In genomic region chr10:121206002-121206742, GRCm38 (mm10) we compare ENCODE assay signal across 8 mouse cellular contexts.
DNase-seq lines count a peak whose midpoint lies in the region; ATAC-seq and TF ChIP-seq lines count a peak whose summit lies in the region.

No protein-coding gene starts in this region.

- ATAC-seq in liver, postnatal 0 days: peak; percentile 86
- no peak for ATAC-seq in activated CD4-positive, CD25-positive, alpha-beta regulatory T cell, adult 4 months

- H3K4me2 ChIP-seq in liver, postnatal 0 days (ENCODE audit: low read depth, low read length): peak overlapping the region; percentile 38; the same call in 1 of the 2 replicates

- H3K4me3 ChIP-seq in forebrain, embryonic 10.5 days: peak overlapping the region; percentile 28
- no peak overlapping the region for H3K4me3 ChIP-seq in liver, postnatal 0 days (ENCODE audit: low read depth, low read length)

- H3K27me3 ChIP-seq in forebrain, embryonic 10.5 days (ENCODE audit: poor library complexity, severe bottlenecking): peaks cover 74% of the 10 kb centered on the region
- no peaks in the 10 kb centered on the region for H3K27me3 ChIP-seq in liver, postnatal 0 days (ENCODE audit: insufficient read depth, low read length)

- H3K9ac ChIP-seq in liver, postnatal 0 days (replicated peaks): no peak overlapping the region

- no peaks in the 10 kb centered on the region for H3K9me3 ChIP-seq in forebrain, embryonic 10.5 days
- no peaks in the 10 kb centered on the region for H3K9me3 ChIP-seq in liver, postnatal 0 days (ENCODE audit: low read length)

- peak overlapping the region; percentile 71 for H3K27ac ChIP-seq in forebrain, embryonic 10.5 days
- H3K27ac ChIP-seq in liver, postnatal 0 days (ENCODE audit: low read depth): no peak overlapping the region

- intact Hi-C loops in heart, postnatal 25 days (cut with DNase I): no loop called here

- H3K36me3 ChIP-seq in forebrain, embryonic 10.5 days (replicated peaks): no peaks in the 10 kb centered on the region
- no peaks in the 10 kb centered on the region for H3K36me3 ChIP-seq in liver, postnatal 0 days (replicated peaks; ENCODE audit: insufficient read depth, low read length)

- peaks cover 18% of the 10 kb centered on the region for H3K4me1 ChIP-seq in forebrain, embryonic 10.5 days
- no peaks in the 10 kb centered on the region; the same call in 1 of the 2 replicates for H3K4me1 ChIP-seq in liver, postnatal 0 days (ENCODE audit: insufficient read depth)

- no peak for TF ChIP-seq EP300 in liver, postnatal 0 days (IDR thresholded peaks at IDR 0.05; ENCODE audit: low read depth)

- no peak for TF ChIP-seq CTCF in liver, postnatal 0 days (IDR thresholded peaks at IDR 0.05; ENCODE audit: low read depth)

- peak; percentile 35 for DNase-seq in adrenal gland, postnatal 14 days
- DNase-seq in adrenal gland, adult 8-10 months: no peak
- peak; percentile 61 for DNase-seq in forebrain, embryonic 10.5 days (ENCODE audit: extremely low spot score, low spot score)
- peak; percentile 26 for DNase-seq in heart, postnatal 25 days (ENCODE audit: low spot score)
- DNase-seq in layer of hippocampus, adult 11-12 months (ENCODE audit: low spot score): peak; percentile 66
- DNase-seq in liver, postnatal 0 days: peak; percentile 66
- DNase-seq in ovary, postnatal 36 days (ENCODE audit: low spot score): peak; percentile 9

- 18% methylated on average over 15 of the region's 15 CpGs for WGBS in forebrain, embryonic 10.5 days
- 47% methylated on average over 15 of the region's 15 CpGs for WGBS in liver, postnatal 0 days (ENCODE audit: insufficient replicate concordance)
